Mouse (Mus musculus) embryonic facial prominence, embryonic 14.5 days (tissue): Measurements from ENCODE around the gene Prkcz. TPM values are rescaled to one million over a fixed set of nuclear protein-coding genes. Genes with fewer than 3 reads are reported as not detected.

ENCODE experiments used
- ATAC-seq: fragments of 200-750 bp; cut with Nextera tagmentation; 2 replicates; pipeline ENCODE4 v1.8.0; 2017; ENCODE audit warnings: low read depth, moderate number of reproducible peaks, moderate TSS enrichment
- DNase-seq: peaks from one replicate; pipeline ENCODE4 v3.0.0-alpha.2; 2015; ENCODE audit warnings: low spot score
- H3K27ac ChIP-seq: fragments of 300-500 bp; sonication (generic); replicated peaks from 2 replicates; pipeline ENCODE4 v1.5.1; 2014; ENCODE audit warnings: low read depth, mild to moderate bottlenecking, low read length, moderate library complexity
- H3K27me3 ChIP-seq: fragments of 300-500 bp; sonication (generic); replicated peaks from 2 replicates; pipeline ENCODE4 v1.6.1; 2014; ENCODE audit warnings: low read length; ENCODE audit not compliant: control insufficient read depth, insufficient read depth
- H3K36me3 ChIP-seq: fragments of 300-500 bp; sonication (generic); 2 replicates; pipeline ENCODE4 v1.6.1; 2014; ENCODE audit warnings: low read length, mixed read lengths; ENCODE audit not compliant: control insufficient read depth, insufficient read depth
- H3K4me1 ChIP-seq: fragments of 300-500 bp; sonication (generic); 2 replicates; pipeline ENCODE4 v1.6.1; 2014; ENCODE audit warnings: antibody characterized with exemption, low read length; ENCODE audit not compliant: control insufficient read depth, insufficient read depth
- H3K4me2 ChIP-seq: fragments of 300-500 bp; sonication (generic); 2 replicates; pipeline ENCODE4 v1.6.1; 2014; ENCODE audit warnings: low read depth, mild to moderate bottlenecking, low read length, moderate library complexity, mixed read lengths
- H3K4me3 ChIP-seq: fragments of 300-500 bp; sonication (generic); 2 replicates; pipeline ENCODE4 v1.5.1; 2014; ENCODE audit warnings: low read depth, mild to moderate bottlenecking, low read length
- H3K9ac ChIP-seq: fragments of 300-500 bp; sonication (generic); 2 replicates; pipeline ENCODE4 v1.6.1; 2014; ENCODE audit warnings: low read depth, mild to moderate bottlenecking, low read length, moderate library complexity, mixed read lengths
- H3K9me3 ChIP-seq: fragments of 300-500 bp; sonication (generic); 2 replicates; pipeline ENCODE4 v1.6.1; 2016; ENCODE audit warnings: low read length; ENCODE audit not compliant: control insufficient read depth
- WGBS: fragments of 180-500 bp; shearing (Covaris S2); extraction: QIAGEN DNeasy Blood & Tissue Kit; methylation state at CpG from one replicate; pipeline ENCODE4 v1.1.7; 2014; 5-methylcytosine and 5-hydroxymethylcytosine counted together
- polyA plus RNA-seq: library from polyadenylated mRNA; unstranded; fragments of >200 nt; fragmentation: Nextera tagmentation; extraction: Ambion mirVana; gene quantifications from 2 replicates; pipeline ENCODE4 v1.2.1, GENCODE M21; 2014

The Prkcz gene
- polyA plus RNA-seq, 1 experiment from 2014 or later = 9.8 TPM

GRCm38 (mm10) chr4:155367739-155368138 lies 6.6 kb upstream of the Prkcz start:
- H3K9ac ChIP-seq = no peak overlapping the region
- no peaks in the 10 kb centered on the region for H3K9me3 ChIP-seq
- 87% methylated on average over 9 of the region's 9 CpGs for WGBS
- DNase-seq = no peak
- H3K4me2 ChIP-seq = no peak overlapping the region
- H3K27ac ChIP-seq = no peak overlapping the region
- no peaks in the 10 kb centered on the region for H3K4me1 ChIP-seq
- no peak overlapping the region for H3K4me3 ChIP-seq
- no peaks in the 10 kb centered on the region for H3K36me3 ChIP-seq
- H3K27me3 ChIP-seq = peaks cover 18% of the 10 kb centered on the region
- no peak for ATAC-seq

GRCm38 (mm10) chr4:155366784-155367183 lies 5.6 kb upstream of the Prkcz start:
- Histone ChIP-seq H3K4me3 (no peak overlapping the region), H3K9me3 (no peaks in the 10 kb centered on the region), H3K9ac (no peak overlapping the region), H3K27ac (no peak overlapping the region), H3K36me3 (no peaks in the 10 kb centered on the region), H3K4me1 (no peaks in the 10 kb centered on the region), H3K27me3 (peaks cover 28% of the 10 kb centered on the region), H3K4me2 (no peak overlapping the region)
- DNase-seq (no peak), ATAC-seq (no peak)
- WGBS = 83% methylated on average over 6 of the region's 6 CpGs

- H3K27me3 ChIP-seq = peaks cover 67% of the 10 kb centered on the region
- no peak for ATAC-seq
- H3K4me2 ChIP-seq = no peak overlapping the region
Observed at GRCm38 (mm10) chr4:155362443-155362842, 1.3 kb upstream of the Prkcz start.

DNA sequence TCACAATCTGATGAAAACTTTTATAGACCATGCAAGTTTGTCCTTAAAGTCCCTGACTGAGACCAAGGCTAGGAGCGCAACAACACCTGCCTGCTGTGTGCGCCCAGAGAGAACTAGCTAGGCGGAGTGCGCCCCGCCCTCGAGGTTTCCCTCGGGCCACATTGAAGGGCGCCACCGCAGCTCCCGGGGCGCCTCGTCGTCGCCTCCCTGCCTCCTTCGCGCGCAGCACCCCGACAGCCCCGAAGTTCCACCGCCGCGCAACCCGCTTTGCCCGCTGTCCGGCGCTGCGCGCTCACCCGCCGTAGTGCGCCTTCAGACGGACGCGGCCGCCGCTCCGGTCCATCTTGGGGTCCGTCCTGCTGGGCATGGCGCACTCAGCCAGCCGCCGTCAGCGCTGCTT lies 305 bp downstream of the Prkcz start:
- peak overlapping the region; percentile 46 for H3K4me3 ChIP-seq
- peaks cover 67% of the 10 kb centered on the region for H3K27me3 ChIP-seq
- no peaks in the 10 kb centered on the region for H3K9me3 ChIP-seq
- WGBS = 1% methylated on average over 22 of the region's 42 CpGs
- H3K4me1 ChIP-seq = no peaks in the 10 kb centered on the region
- H3K36me3 ChIP-seq = no peaks in the 10 kb centered on the region
- peak overlapping the region; percentile 58 for H3K4me2 ChIP-seq
- H3K27ac ChIP-seq = no peak overlapping the region
- no peak overlapping the region; the same call in 1 of the 2 replicates for H3K9ac ChIP-seq
- peak; percentile 28 for ATAC-seq
- DNase-seq = no peak

More at GRCm38 (mm10) chr4:155362443-155362842, 1.3 kb upstream of the Prkcz start:
- no peaks in the 10 kb centered on the region for H3K4me1 ChIP-seq
- no peak overlapping the region for H3K9ac ChIP-seq
- no peaks in the 10 kb centered on the region for H3K9me3 ChIP-seq
- DNase-seq = no peak
- WGBS = 31% methylated on average over 5 of the region's 5 CpGs
- H3K4me3 ChIP-seq = no peak overlapping the region
- H3K27ac ChIP-seq = no peak overlapping the region
- H3K36me3 ChIP-seq = no peaks in the 10 kb centered on the region

GRCm38 (mm10) chr4:155359560-155360464 lies 1.3 kb downstream of the Prkcz start:
- ATAC-seq (no peak), DNase-seq (no peak)
- H3K27me3 ChIP-seq = peaks cover 64% of the 10 kb centered on the region
- no peak overlapping the region for H3K9ac ChIP-seq
- H3K4me3 ChIP-seq = no peak overlapping the region
- H3K9me3 ChIP-seq = no peaks in the 10 kb centered on the region
- H3K36me3 ChIP-seq = no peaks in the 10 kb centered on the region
- H3K27ac ChIP-seq = no peak overlapping the region
- WGBS = 26% methylated on average over 12 of the region's 12 CpGs
- H3K4me1 ChIP-seq = no peaks in the 10 kb centered on the region
- H3K4me2 ChIP-seq = peak overlapping the region; percentile 24; the same call in 1 of the 2 replicates

- H3K4me3 ChIP-seq = no peak overlapping the region
- no peaks in the 10 kb centered on the region for H3K4me1 ChIP-seq
- no peak overlapping the region for H3K9ac ChIP-seq
- ATAC-seq (no peak), DNase-seq (no peak)
- H3K27ac ChIP-seq = no peak overlapping the region
- H3K4me2 ChIP-seq = no peak overlapping the region
- no peaks in the 10 kb centered on the region for H3K36me3 ChIP-seq
- 48% methylated on average over 2 of the region's 2 CpGs for WGBS
- H3K9me3 ChIP-seq = no peaks in the 10 kb centered on the region
- H3K27me3 ChIP-seq = peaks cover 48% of the 10 kb centered on the region
Observed at GRCm38 (mm10) chr4:155357601-155358000, 3.6 kb downstream of the Prkcz start.

DNA sequence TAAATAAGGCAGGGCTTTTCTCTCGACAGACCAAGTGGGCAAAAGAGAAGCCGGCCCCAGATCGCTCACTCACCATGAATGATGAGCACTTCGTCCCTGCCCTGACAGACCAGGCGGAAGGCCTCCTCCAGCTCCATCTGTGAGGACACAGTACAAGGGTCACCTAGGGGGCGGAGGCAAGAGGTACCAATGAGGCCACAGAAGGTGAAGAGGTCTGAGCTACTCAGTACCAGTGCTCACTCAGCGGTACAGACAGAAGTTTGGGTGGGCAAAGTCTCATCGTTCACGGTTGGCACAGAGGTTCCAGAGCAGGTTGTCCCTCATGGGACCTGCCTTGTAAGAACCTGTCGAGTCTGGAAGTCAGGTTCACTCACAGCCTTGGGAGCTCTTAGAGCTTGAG lies 4.8 kb downstream of the Prkcz start:
- Histone ChIP-seq H3K4me2 (no peak overlapping the region), H3K4me3 (no peak overlapping the region), H3K4me1 (no peaks in the 10 kb centered on the region), H3K36me3 (no peaks in the 10 kb centered on the region), H3K27me3 (peaks cover 35% of the 10 kb centered on the region), H3K9ac (no peak overlapping the region), H3K27ac (no peak overlapping the region), H3K9me3 (no peaks in the 10 kb centered on the region)
- 86% methylated on average over 10 of the region's 10 CpGs for WGBS
- ATAC-seq (no peak), DNase-seq (no peak)

GRCm38 (mm10) chr4:155354546-155354945 lies 6.6 kb downstream of the Prkcz start:
- WGBS = 78% methylated on average over 7 of the region's 7 CpGs
- DNase-seq (no peak), ATAC-seq (no peak)
- no peak overlapping the region for H3K4me3 ChIP-seq
- no peaks in the 10 kb centered on the region for H3K9me3 ChIP-seq
- H3K27me3 ChIP-seq = peaks cover 17% of the 10 kb centered on the region
- H3K4me1 ChIP-seq = no peaks in the 10 kb centered on the region
- H3K36me3 ChIP-seq = no peaks in the 10 kb centered on the region
- H3K4me2 ChIP-seq = no peak overlapping the region
- H3K9ac ChIP-seq = no peak overlapping the region
- no peak overlapping the region for H3K27ac ChIP-seq

GRCm38 (mm10) chr4:155354035-155354434 lies 7.1 kb downstream of the Prkcz start:
- 84% methylated on average over 6 of the region's 6 CpGs for WGBS
- H3K4me2 ChIP-seq = no peak overlapping the region
- H3K27ac ChIP-seq = no peak overlapping the region

More at GRCm38 (mm10) chr4:155354035-155354434, 7.1 kb downstream of the Prkcz start:
- no peak overlapping the region for H3K4me3 ChIP-seq
- no peaks in the 10 kb centered on the region for H3K4me1 ChIP-seq
- ATAC-seq (no peak), DNase-seq (no peak)
- H3K9me3 ChIP-seq = no peaks in the 10 kb centered on the region
- peaks cover 12% of the 10 kb centered on the region for H3K27me3 ChIP-seq
- no peak overlapping the region for H3K9ac ChIP-seq
- no peaks in the 10 kb centered on the region for H3K36me3 ChIP-seq
